In genomic region chr11:23149556-23150244, GRCm38 (mm10) we compare ENCODE assay signal across 8 mouse cellular contexts.
DNase-seq lines count a peak whose midpoint lies in the region; ATAC-seq and TF ChIP-seq lines count a peak whose summit lies in the region.
"Had no signal": no experiment of that assay in that cellular context is flagged by ENCODE, and none has a peak within 500 bp of the region (broad histone marks: within the 10 kb centered on the region; RNA-seq: fewer than 3 reads in every experiment).

No protein-coding gene starts in this region.

- peak; percentile 37; the same call in 1 of the 2 replicates for ATAC-seq in liver, embryonic 11.5 days (replicated peaks; ENCODE audit: low FRiP score)
- ATAC-seq in Patski: no peak
- peak; percentile 56; the same call in 1 of the 2 replicates for ATAC-seq in intestine, embryonic 15.5 days
- peak; percentile 50; the same call in 1 of the 2 replicates for ATAC-seq in midbrain, embryonic 15.5 days (replicated peaks)

- H3K4me3 ChIP-seq in liver, embryonic 11.5 days (ENCODE audit: low read depth, low read length): no peak overlapping the region
- no peak overlapping the region for H3K4me3 ChIP-seq in intestine, embryonic 15.5 days (replicated peaks)
- no peak overlapping the region for H3K4me3 ChIP-seq in midbrain, embryonic 15.5 days
- H3K4me3 ChIP-seq: heart, embryonic 13.5 days had no signal

- H3K4me2 ChIP-seq in liver, embryonic 11.5 days: no peak overlapping the region
- no peak overlapping the region for H3K4me2 ChIP-seq in intestine, embryonic 15.5 days (replicated peaks)
- H3K4me2 ChIP-seq in midbrain, embryonic 15.5 days: no peak overlapping the region
- H3K4me2 ChIP-seq: heart, embryonic 13.5 days had no signal

- CTCF ChIA-PET in Patski (lab: Charles Lee): interaction anchor here (1.2 to 1.6 kb wide), 6 partner anchors 9 to 121 kb away, joined by 3 to 6 read pairs (median 4); no protein-coding TSS in a partner anchor

- no peak overlapping the region for H3K27ac ChIP-seq in liver, embryonic 11.5 days (ENCODE audit: low read depth, low read length)
- no peak overlapping the region for H3K27ac ChIP-seq in intestine, embryonic 15.5 days
- no peak overlapping the region for H3K27ac ChIP-seq in midbrain, embryonic 15.5 days
- H3K27ac ChIP-seq: heart, embryonic 13.5 days had no signal

- no peaks in the 10 kb centered on the region for H3K9me3 ChIP-seq in liver, embryonic 11.5 days (ENCODE audit: control insufficient read depth, low read length)
- H3K9me3 ChIP-seq in intestine, embryonic 15.5 days: no peaks in the 10 kb centered on the region
- H3K9me3 ChIP-seq in midbrain, embryonic 15.5 days: no peaks in the 10 kb centered on the region
- H3K9me3 ChIP-seq: heart, embryonic 13.5 days had no signal

- H3K4me1 ChIP-seq in liver, embryonic 11.5 days (replicated peaks; ENCODE audit: control insufficient read depth, insufficient read depth, low read length): no peaks in the 10 kb centered on the region
- no peaks in the 10 kb centered on the region for H3K4me1 ChIP-seq in intestine, embryonic 15.5 days (replicated peaks)
- H3K4me1 ChIP-seq in midbrain, embryonic 15.5 days: no peaks in the 10 kb centered on the region
- H3K4me1 ChIP-seq: heart, embryonic 13.5 days had no signal

- in situ Hi-C loops in Patski (cut with MboI; ENCODE audit: low pct_unique_long_range_greater_than_20kb): loop anchor here (5.0 kb wide), 1 partner anchor 123 kb away; no protein-coding TSS in a partner anchor

- POLR2A ChIA-PET in Patski (lab: Charles Lee): no interaction called here

- no peaks in the 10 kb centered on the region for H3K36me3 ChIP-seq in liver, embryonic 11.5 days (ENCODE audit: control insufficient read depth, insufficient read depth, low read length)
- no peaks in the 10 kb centered on the region for H3K36me3 ChIP-seq in intestine, embryonic 15.5 days
- H3K36me3 ChIP-seq in midbrain, embryonic 15.5 days (replicated peaks): no peaks in the 10 kb centered on the region
- H3K36me3 ChIP-seq: heart, embryonic 13.5 days had no signal

- no peak overlapping the region for H3K9ac ChIP-seq in liver, embryonic 11.5 days (ENCODE audit: low read depth, low read length)
- H3K9ac ChIP-seq in intestine, embryonic 15.5 days: no peak overlapping the region
- H3K9ac ChIP-seq in midbrain, embryonic 15.5 days: no peak overlapping the region
- H3K9ac ChIP-seq: heart, embryonic 13.5 days had no signal

- peak; percentile 63 for TF ChIP-seq CTCF in Patski (IDR thresholded peaks at IDR 0.05)

- no peaks in the 10 kb centered on the region for H3K27me3 ChIP-seq in liver, embryonic 11.5 days (replicated peaks; ENCODE audit: control insufficient read depth, insufficient read depth, low read length)
- H3K27me3 ChIP-seq in Patski: peaks cover 8% of the 10 kb centered on the region
- no peaks in the 10 kb centered on the region for H3K27me3 ChIP-seq in intestine, embryonic 15.5 days (replicated peaks)
- no peaks in the 10 kb centered on the region for H3K27me3 ChIP-seq in midbrain, embryonic 15.5 days (replicated peaks)
- H3K27me3 ChIP-seq: heart, embryonic 13.5 days had no signal

- no peak for DNase-seq in liver, embryonic 11.5 days (ENCODE audit: low spot score)
- DNase-seq in liver: no peak
- no peak for DNase-seq in Patski (ENCODE audit: low read depth, low spot score)
- DNase-seq in embryo, embryonic 11 days: peak; percentile 86
- no peak for DNase-seq in T-cell, adult 2 months (ENCODE audit: low spot score)

- WGBS in liver, embryonic 11.5 days: 62% methylated on average over 5 of the region's 5 CpGs
- 69% methylated on average over 5 of the region's 5 CpGs for WGBS in intestine, embryonic 15.5 days
- WGBS in midbrain, embryonic 15.5 days: 62% methylated on average over 5 of the region's 5 CpGs
